Mouse (Mus musculus): ENCODE data around the gene Pde4b.

DNA sequence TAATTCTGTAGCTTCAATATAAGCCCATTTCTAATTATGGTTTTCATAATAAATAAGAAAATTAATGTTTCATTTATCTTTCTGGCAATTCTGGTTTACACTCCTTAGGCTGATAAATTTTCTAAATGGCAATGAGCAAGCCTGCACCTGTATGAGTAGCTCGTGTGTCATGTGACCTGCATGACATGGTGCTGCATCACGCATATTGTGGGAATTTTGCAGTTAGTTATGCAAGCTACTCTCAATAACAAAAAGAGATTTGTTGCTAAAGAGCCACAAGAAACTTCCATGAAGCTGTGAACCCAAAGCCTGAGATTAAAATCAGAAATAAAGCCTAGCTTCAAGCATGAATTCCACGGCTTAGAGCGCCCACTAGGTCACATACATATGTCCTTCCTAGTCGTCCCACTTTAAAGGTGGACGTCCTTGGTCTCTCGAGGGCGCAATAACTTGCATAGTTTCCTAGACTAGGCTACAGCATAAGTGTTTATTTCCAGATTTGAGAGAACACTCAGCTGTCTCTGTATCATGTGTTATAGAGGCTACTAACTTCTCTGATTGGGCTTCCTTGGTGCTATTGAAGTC is 494.9 kb downstream of the Pde4b start:
- TF ChIP-seq CTCF (IDR thresholded peaks at IDR 0.05; ENCODE audit: borderline replicate concordance, insufficient read depth, low read depth, low read length), result no peak
- no peak for TF ChIP-seq POLR2A (IDR thresholded peaks at IDR 0.05; ENCODE audit: borderline replicate concordance, insufficient read depth, low read length)
